Mouse (Mus musculus): Measurements from ENCODE around the gene Pik3r5.

DNA sequence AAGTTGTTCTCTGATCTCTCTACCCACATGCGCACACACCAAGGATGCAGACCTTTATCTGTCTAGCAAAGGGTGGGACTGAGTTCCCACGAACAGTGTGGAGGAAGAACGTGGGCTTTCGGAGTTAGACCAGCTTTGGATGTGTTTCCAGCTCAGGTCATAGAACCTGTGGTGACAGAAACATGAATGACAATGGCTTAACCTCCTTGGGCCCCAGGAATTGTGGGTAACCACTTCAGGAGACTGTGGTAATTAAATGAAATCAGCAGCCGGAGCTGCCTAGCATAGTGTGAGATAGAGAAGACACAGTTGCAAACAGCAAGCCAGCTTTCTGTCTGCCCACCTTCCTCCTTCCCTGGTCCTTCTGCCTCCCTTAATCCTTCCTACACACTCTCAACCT is 32.3 kb downstream of the Pik3r5 start:
- TF ChIP-seq RCOR1 (IDR thresholded peaks at IDR 0.05; ENCODE audit: low read depth, low read length), result no peak
- no peak for TF ChIP-seq MAX (IDR thresholded peaks at IDR 0.05; ENCODE audit: low read length)
- no peak for TF ChIP-seq EP300 (IDR thresholded peaks at IDR 0.05; ENCODE audit: low read depth in 1 of 2, low read length in 2 of 2)
- no peak for TF ChIP-seq NRF1 (IDR thresholded peaks at IDR 0.05; ENCODE audit: insufficient read depth, low read depth, low read length, poor library complexity, severe bottlenecking)
- no peak for TF ChIP-seq CTCF (IDR thresholded peaks at IDR 0.05 in 2 of 3, conservative IDR thresholded peaks at IDR 0.05 in 1 of 3; ENCODE audit: control insufficient read depth in 1 of 3, insufficient read depth in 1 of 3, low read depth in 2 of 3, low read length in 3 of 3, poor library complexity in 1 of 3, severe bottlenecking in 1 of 3)
- TF ChIP-seq POLR2A (IDR thresholded peaks at IDR 0.05; ENCODE audit: control insufficient read depth in 1 of 2, insufficient read depth in 1 of 2, low read depth in 1 of 2, low read length in 2 of 2, poor library complexity in 1 of 2), result no peak
- no peak for TF ChIP-seq BHLHE40 (IDR thresholded peaks at IDR 0.05; ENCODE audit: borderline replicate concordance, low read depth, low read length)
- TF ChIP-seq E2F4 (IDR thresholded peaks at IDR 0.05; ENCODE audit: borderline replicate concordance, low read depth, low read length), result no peak
- TF ChIP-seq TAL1 (IDR thresholded peaks at IDR 0.05; ENCODE audit: low read length), result no peak
- no peak for TF ChIP-seq GATA1 (IDR thresholded peaks at IDR 0.05; ENCODE audit: low read depth, low read length)
